Mouse (Mus musculus) testis, adult 2 months (tissue): ENCODE measurements around the gene Gm49387. TPM values are rescaled to one million over a fixed set of nuclear protein-coding genes. Genes with fewer than 3 reads are reported as not detected.

Source experiments
- H3K27ac ChIP-seq: fragments of 200-500 bp; 2 replicates; pipeline ENCODE4 v1.5.1; 2012; ENCODE audit warnings: low read depth, low read length; ENCODE audit not compliant: control insufficient read depth, insufficient read depth
- H3K27me3 ChIP-seq: fragments of 200-500 bp; 2 replicates; pipeline ENCODE4 v1.6.1; 2012; ENCODE audit warnings: mild to moderate bottlenecking, low read length, moderate library complexity; ENCODE audit not compliant: control insufficient read depth, insufficient read depth
- H3K36me3 ChIP-seq: fragments of 200-500 bp; 2 replicates; pipeline ENCODE4 v1.6.1; 2012; ENCODE audit warnings: mild to moderate bottlenecking, low read length; ENCODE audit not compliant: control insufficient read depth, insufficient read depth
- H3K4me1 ChIP-seq: fragments of 200-500 bp; 2 replicates; pipeline ENCODE4 v1.6.1; 2012; ENCODE audit warnings: low read length; ENCODE audit not compliant: control insufficient read depth, insufficient read depth
- H3K4me3 ChIP-seq: fragments of 200-500 bp; 2 replicates; pipeline ENCODE4 v1.5.1; 2012; ENCODE audit warnings: low read depth, mild to moderate bottlenecking, low read length, moderate library complexity, mixed read lengths; ENCODE audit not compliant: control insufficient read depth
- CTCF ChIP-seq: fragments of 200-500 bp; IDR thresholded peaks from 2 replicates; pipeline ENCODE4 v1.5.1; 2012; ENCODE audit warnings: low read depth, mild to moderate bottlenecking, inconsistent platforms, low read length, moderate library complexity; ENCODE audit not compliant: control insufficient read depth, insufficient read depth, insufficient replicate concordance
- POLR2A ChIP-seq: fragments of 200-500 bp; IDR thresholded peaks from 2 replicates; pipeline ENCODE4 v1.6.1; 2012; ENCODE audit warnings: low read depth, mild to moderate bottlenecking, inconsistent platforms, low read length, moderate library complexity; ENCODE audit not compliant: control insufficient read depth
- polyA plus RNA-seq: library from polyadenylated mRNA; depleted of rRNA; stranded (reverse); fragments of >200 nt; gene quantifications from 2 replicates; pipeline ENCODE4 v1.2.3, GENCODE M21; 2012

Gm49387 gene
- polyA plus RNA-seq, 1 experiment = 1.2 TPM

- no peak overlapping the region for H3K27ac ChIP-seq
- no peak overlapping the region for H3K4me3 ChIP-seq
- TF ChIP-seq CTCF (no peak), POLR2A (no peak)
- H3K36me3 ChIP-seq = no peaks in the 10 kb centered on the region
- H3K4me1 ChIP-seq = peaks cover 2% of the 10 kb centered on the region; the same call in 1 of the 2 replicates
- no peaks in the 10 kb centered on the region for H3K27me3 ChIP-seq
Measured at GRCm38 (mm10) chr14:31671635-31672320, 31.1 kb upstream of the Gm49387 start.

GRCm38 (mm10) chr14:31669642-31670490 lies 29.2 kb upstream of the Gm49387 start:
- no peak for TF ChIP-seq POLR2A
- no peak for TF ChIP-seq CTCF
- Histone ChIP-seq H3K4me1 (peaks cover 2% of the 10 kb centered on the region; the same call in 1 of the 2 replicates), H3K36me3 (no peaks in the 10 kb centered on the region), H3K27me3 (no peaks in the 10 kb centered on the region), H3K4me3 (no peak overlapping the region), H3K27ac (no peak overlapping the region)

- Histone ChIP-seq H3K27ac (no peak overlapping the region), H3K4me1 (peaks cover 2% of the 10 kb centered on the region; the same call in 1 of the 2 replicates), H3K4me3 (no peak overlapping the region), H3K27me3 (no peaks in the 10 kb centered on the region), H3K36me3 (no peaks in the 10 kb centered on the region)
- no peak for TF ChIP-seq CTCF
- no peak for TF ChIP-seq POLR2A
Measured at GRCm38 (mm10) chr14:31669161-31669611, 28.5 kb upstream of the Gm49387 start.

- no peak for TF ChIP-seq CTCF
- no peak for TF ChIP-seq POLR2A
Measured at GRCm38 (mm10) chr14:31668326-31668725, 27.6 kb upstream of the Gm49387 start.

GRCm38 (mm10) chr14:31667741-31668140 lies 27.1 kb upstream of the Gm49387 start:
- TF ChIP-seq CTCF = no peak
- TF ChIP-seq POLR2A = no peak
- H3K4me1 ChIP-seq = peaks cover 4% of the 10 kb centered on the region
- no peak overlapping the region for H3K4me3 ChIP-seq
- H3K36me3 ChIP-seq = no peaks in the 10 kb centered on the region
- H3K27ac ChIP-seq = no peak overlapping the region
- no peaks in the 10 kb centered on the region for H3K27me3 ChIP-seq

More at GRCm38 (mm10) chr14:31668326-31668725, 27.6 kb upstream of the Gm49387 start:
- peaks cover 2% of the 10 kb centered on the region; the same call in 1 of the 2 replicates for H3K4me1 ChIP-seq
- H3K4me3 ChIP-seq = no peak overlapping the region
- H3K36me3 ChIP-seq = no peaks in the 10 kb centered on the region
- no peaks in the 10 kb centered on the region for H3K27me3 ChIP-seq
- no peak overlapping the region for H3K27ac ChIP-seq

- H3K27ac ChIP-seq = no peak overlapping the region
Measured at GRCm38 (mm10) chr14:31666931-31667705, 26.4 kb upstream of the Gm49387 start.

GRCm38 (mm10) chr14:31665566-31665940 lies 24.9 kb upstream of the Gm49387 start:
- peaks cover 19% of the 10 kb centered on the region for H3K4me1 ChIP-seq
- TF ChIP-seq CTCF (no peak), POLR2A (no peak)
- no peak overlapping the region for H3K27ac ChIP-seq
- H3K27me3 ChIP-seq = no peaks in the 10 kb centered on the region
- no peak overlapping the region for H3K4me3 ChIP-seq
- H3K36me3 ChIP-seq = no peaks in the 10 kb centered on the region

More at GRCm38 (mm10) chr14:31666931-31667705, 26.4 kb upstream of the Gm49387 start:
- Histone ChIP-seq H3K4me3 (no peak overlapping the region), H3K36me3 (no peaks in the 10 kb centered on the region), H3K4me1 (peaks cover 10% of the 10 kb centered on the region), H3K27me3 (no peaks in the 10 kb centered on the region)
- TF ChIP-seq CTCF (no peak), POLR2A (no peak)
